Mouse (Mus musculus): ENCODE results near the gene Ptms.

The Ptms gene

GRCm38 (mm10) chr6:124866560-124866959 is 53.3 kb downstream of the Ptms start:
- in situ Hi-C loops (cut with MboI, MseI) = no loop called here

GRCm38 (mm10) chr6:124865766-124866362 is 54.0 kb downstream of the Ptms start:
- in situ Hi-C loops (cut with MboI, MseI) = no loop called here
